Mouse (Mus musculus) testis, adult 2 months (tissue): Measurements from ENCODE around the gene Fbxw4. TPM values are rescaled to one million over a fixed set of nuclear protein-coding genes. Genes with fewer than 3 reads are reported as not detected.
"Not testable (repeated sequence)": the region's sequence is repeated elsewhere in the genome, so short reads cannot be mapped to it uniquely, and the experiment has no call there.

Source experiments
- H3K27ac ChIP-seq: fragments of 200-500 bp; 2 replicates; pipeline ENCODE4 v1.5.1; 2012; ENCODE audit warnings: low read depth, low read length; ENCODE audit not compliant: control insufficient read depth, insufficient read depth
- H3K27me3 ChIP-seq: fragments of 200-500 bp; 2 replicates; pipeline ENCODE4 v1.6.1; 2012; ENCODE audit warnings: mild to moderate bottlenecking, low read length, moderate library complexity; ENCODE audit not compliant: control insufficient read depth, insufficient read depth
- H3K36me3 ChIP-seq: fragments of 200-500 bp; 2 replicates; pipeline ENCODE4 v1.6.1; 2012; ENCODE audit warnings: mild to moderate bottlenecking, low read length; ENCODE audit not compliant: control insufficient read depth, insufficient read depth
- H3K4me1 ChIP-seq: fragments of 200-500 bp; 2 replicates; pipeline ENCODE4 v1.6.1; 2012; ENCODE audit warnings: low read length; ENCODE audit not compliant: control insufficient read depth, insufficient read depth
- H3K4me3 ChIP-seq: fragments of 200-500 bp; 2 replicates; pipeline ENCODE4 v1.5.1; 2012; ENCODE audit warnings: low read depth, mild to moderate bottlenecking, low read length, moderate library complexity, mixed read lengths; ENCODE audit not compliant: control insufficient read depth
- CTCF ChIP-seq: fragments of 200-500 bp; IDR thresholded peaks from 2 replicates; pipeline ENCODE4 v1.5.1; 2012; ENCODE audit warnings: low read depth, mild to moderate bottlenecking, inconsistent platforms, low read length, moderate library complexity; ENCODE audit not compliant: control insufficient read depth, insufficient read depth, insufficient replicate concordance
- POLR2A ChIP-seq: fragments of 200-500 bp; IDR thresholded peaks from 2 replicates; pipeline ENCODE4 v1.6.1; 2012; ENCODE audit warnings: low read depth, mild to moderate bottlenecking, inconsistent platforms, low read length, moderate library complexity; ENCODE audit not compliant: control insufficient read depth
- polyA plus RNA-seq: library from polyadenylated mRNA; depleted of rRNA; stranded (reverse); fragments of >200 nt; gene quantifications from 2 replicates; pipeline ENCODE4 v1.2.3, GENCODE M21; 2012

Gene Fbxw4
- polyA plus RNA-seq, 1 experiment = 21.5 TPM

DNA sequence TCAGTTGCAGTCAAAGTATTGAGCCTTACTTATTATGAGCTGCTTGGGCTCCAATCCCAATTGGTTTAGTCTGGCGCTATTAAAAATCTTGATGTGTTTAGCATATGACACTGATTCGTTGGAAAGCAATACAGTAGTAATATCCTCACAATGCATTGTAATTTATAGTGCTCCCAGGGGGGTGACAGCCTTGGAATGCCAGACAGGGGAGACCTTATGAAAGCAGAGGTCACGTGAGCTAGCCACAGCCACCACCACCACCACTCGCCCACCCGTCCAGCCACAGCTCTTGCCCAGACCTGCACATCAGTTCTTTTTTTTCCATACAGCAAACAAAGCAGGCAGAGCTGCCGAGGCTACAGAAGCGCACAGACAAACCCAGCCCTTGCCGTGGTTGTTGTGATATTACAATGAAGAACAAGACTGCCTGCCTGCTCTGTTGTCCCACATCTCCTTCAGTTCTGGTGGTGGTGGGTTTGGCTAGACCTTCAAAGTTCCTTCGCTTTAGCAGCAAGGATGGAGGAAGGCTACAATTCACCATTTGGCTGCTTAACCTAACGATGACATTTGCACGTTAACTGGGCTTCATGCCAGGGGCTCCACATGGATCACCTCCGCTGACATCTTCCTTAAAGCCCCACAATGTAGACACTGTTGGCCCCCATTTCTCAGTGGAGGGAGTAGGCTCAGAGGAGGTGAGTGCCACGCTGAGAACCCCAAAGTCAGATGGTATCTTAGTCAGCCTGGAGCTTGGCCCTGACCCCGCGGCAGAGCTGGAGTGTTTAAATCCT is 94.0 kb downstream of the Fbxw4 start:
- TF ChIP-seq POLR2A (no peak), CTCF (no peak)
- Histone ChIP-seq H3K27me3 (no peaks in the 10 kb centered on the region), H3K36me3 (no peaks in the 10 kb centered on the region), H3K27ac (no peak overlapping the region), H3K4me1 (no peaks in the 10 kb centered on the region), H3K4me3 (no peak overlapping the region)

DNA sequence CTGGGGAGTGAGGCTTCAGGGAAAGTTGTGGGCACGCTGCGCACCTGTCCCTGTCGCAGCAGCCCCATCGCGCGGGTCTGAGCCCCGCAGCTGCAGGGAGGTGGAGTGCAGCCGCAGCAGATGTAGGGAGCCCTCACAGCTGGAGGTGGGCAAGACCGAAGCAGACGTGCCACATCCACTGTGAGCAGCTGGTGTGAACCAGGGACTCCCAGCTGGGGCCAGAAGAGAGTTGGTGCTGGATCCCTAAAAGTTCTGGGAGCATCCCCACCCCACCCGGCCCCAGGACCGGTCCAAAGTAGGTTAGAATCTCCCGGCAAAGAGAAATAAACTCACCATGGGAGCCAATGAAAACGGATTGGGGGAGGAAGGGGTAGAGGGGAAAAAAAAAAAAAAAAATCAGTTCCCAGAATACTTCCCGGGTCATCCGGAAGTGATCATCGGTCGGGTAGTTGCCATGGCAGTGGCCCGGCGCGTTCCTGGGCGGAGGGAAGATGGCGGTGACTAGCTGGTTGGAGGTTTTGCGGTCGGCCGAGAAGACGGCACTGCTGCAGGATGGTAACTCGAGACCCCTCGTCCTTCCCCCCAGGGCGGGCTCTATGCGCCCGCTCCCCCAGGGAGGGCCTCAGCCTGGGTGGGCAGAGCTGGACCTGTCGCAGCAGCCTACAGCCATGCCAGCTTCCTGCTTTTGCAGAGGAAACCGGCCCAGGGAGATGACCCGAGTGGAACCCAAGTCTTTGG is 99.8 kb downstream of the Fbxw4 start, which contains the start of the genes Poll and Gm17018:
Gene Poll, minus strand, starts transcription at position 379 of the 738 bp plus-strand sequence.
Gene Gm17018, plus strand, starts transcription at position 463 of the 738 bp plus-strand sequence.
- peaks cover 2% of the 10 kb centered on the region for H3K36me3 ChIP-seq
- H3K27ac ChIP-seq = peak within 1 kb of the TSS; percentile 57
- peaks cover 5% of the 10 kb centered on the region; the same call in 1 of the 2 replicates for H3K4me1 ChIP-seq
- peak within 1 kb of the TSS; percentile 99 for H3K4me3 ChIP-seq
- TF ChIP-seq CTCF (no peak), POLR2A (peak; percentile 81)
- H3K27me3 ChIP-seq = no peaks in the 10 kb centered on the region

GRCm38 (mm10) chr19:45554136-45554535 is 106.0 kb downstream of the Fbxw4 start:
- Histone ChIP-seq H3K27ac (no peak overlapping the region), H3K36me3 (peaks cover 5% of the 10 kb centered on the region), H3K4me1 (no peaks in the 10 kb centered on the region), H3K27me3 (no peaks in the 10 kb centered on the region), H3K4me3 (no peak overlapping the region)
- TF ChIP-seq CTCF (no peak), POLR2A (no peak)

DNA sequence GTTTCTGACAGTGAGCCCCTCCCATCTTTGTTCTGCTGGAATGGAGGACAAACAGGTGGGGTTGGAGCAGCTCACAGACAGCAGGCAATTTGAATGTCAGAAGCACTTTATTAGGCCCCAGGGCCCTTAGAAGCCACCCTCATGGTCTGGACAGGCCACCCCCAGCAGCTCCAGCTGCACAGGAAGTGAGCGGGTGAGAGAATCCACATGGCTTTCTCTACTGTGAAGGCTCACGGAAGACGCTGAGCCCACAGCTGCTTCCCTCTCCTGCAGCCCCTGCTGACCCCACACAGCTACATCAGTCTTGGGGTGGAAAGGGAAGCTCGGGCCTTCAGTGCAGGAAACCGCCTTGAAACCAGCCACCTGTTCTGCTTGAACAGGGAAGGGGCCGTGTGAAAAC is 107.9 kb downstream of the Fbxw4 start:
- TF ChIP-seq POLR2A (no peak), CTCF (no peak)
- Histone ChIP-seq H3K36me3 (peaks cover 3% of the 10 kb centered on the region; the same call in 1 of the 2 replicates), H3K27ac (no peak overlapping the region), H3K4me3 (no peak overlapping the region), H3K27me3 (no peaks in the 10 kb centered on the region), H3K4me1 (no peaks in the 10 kb centered on the region)

- no peaks in the 10 kb centered on the region for H3K27me3 ChIP-seq
- TF ChIP-seq POLR2A = no peak
- no peak for TF ChIP-seq CTCF
- H3K36me3 ChIP-seq = peaks cover 3% of the 10 kb centered on the region; the same call in 1 of the 2 replicates
- no peak overlapping the region for H3K27ac ChIP-seq
- no peak overlapping the region for H3K4me3 ChIP-seq
- H3K4me1 ChIP-seq = peaks cover 6% of the 10 kb centered on the region
Measured at GRCm38 (mm10) chr19:45549948-45550347, 110.2 kb downstream of the Fbxw4 start.

DNA sequence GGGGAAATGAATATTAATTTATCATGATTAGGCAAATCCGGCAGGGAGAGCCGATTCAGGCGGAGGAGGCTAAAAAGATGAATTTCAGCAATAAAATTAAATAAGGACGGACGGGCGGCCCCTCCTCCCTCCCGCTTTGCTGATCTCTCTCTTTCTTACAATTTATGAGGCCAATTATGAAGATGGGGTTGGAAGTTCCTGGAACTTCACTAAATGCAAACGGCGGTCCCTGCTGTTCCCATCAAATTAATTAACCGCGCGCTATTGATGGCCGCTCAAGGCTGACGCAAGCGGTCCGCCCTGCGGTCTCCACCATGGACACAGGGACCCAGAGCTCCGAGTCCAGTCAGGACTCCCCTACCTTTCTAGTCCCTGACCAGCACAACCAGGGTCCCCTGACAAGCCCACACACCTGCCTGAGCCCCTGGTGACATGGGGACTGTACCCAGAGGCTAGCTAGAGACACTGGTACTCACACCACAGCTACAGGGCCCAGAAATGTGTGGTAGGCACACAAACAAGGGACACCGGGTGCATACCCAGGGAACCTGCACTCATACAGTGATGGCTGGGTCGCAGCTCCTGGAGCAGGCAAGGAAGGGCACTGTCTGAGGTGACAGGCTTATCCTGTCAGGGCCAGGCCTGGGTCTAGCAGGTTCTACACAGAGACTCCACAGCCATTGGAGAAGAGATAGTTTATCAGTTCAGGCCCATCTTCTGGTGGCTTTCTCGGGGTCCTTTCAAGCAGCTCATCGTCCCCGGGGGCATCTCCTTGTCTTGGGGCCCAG is 110.8 kb downstream of the Fbxw4 start:
- Histone ChIP-seq H3K4me1 (peaks cover 8% of the 10 kb centered on the region), H3K4me3 (no peak overlapping the region), H3K27me3 (no peaks in the 10 kb centered on the region), H3K27ac (no peak overlapping the region), H3K36me3 (peaks cover 2% of the 10 kb centered on the region; the same call in 1 of the 2 replicates)
- TF ChIP-seq CTCF (no peak), POLR2A (no peak)

GRCm38 (mm10) chr19:45548196-45548595 is 111.9 kb downstream of the Fbxw4 start:
- not testable (repeated sequence) for H3K36me3 ChIP-seq, H3K27me3 ChIP-seq, H3K4me3 ChIP-seq, H3K27ac ChIP-seq
- peaks cover 11% of the 10 kb centered on the region for H3K4me1 ChIP-seq
